Mouse (Mus musculus) neural tube, postnatal 0 days (tissue): ENCODE data around the gene Gm20883. TPM values are rescaled to one million over a fixed set of nuclear protein-coding genes. Genes with fewer than 3 reads are reported as not detected.

Experiments
- polyA plus RNA-seq: library from polyadenylated mRNA; unstranded; fragments of >200 nt; fragmentation: Nextera tagmentation; extraction: Ambion mirVana; gene quantifications from 2 replicates; pipeline ENCODE4 v1.2.1, GENCODE M21; 2015

Gm20883 gene
- polyA plus RNA-seq, result not detected in 2 replicates

GRCm38 (mm10) chrY:50607951-50608350, at the start of gene Gm20883:
TSS of gene Gm20883 (plus strand) at chrY:50608251.

